Mouse (Mus musculus) hindbrain, embryonic 12.5 days (tissue): ENCODE results near the gene Ttc32. TPM values are rescaled to one million over a fixed set of nuclear protein-coding genes. Genes with fewer than 3 reads are reported as not detected.
A peak's percentile ranks its signal among the peaks of the same experiment; 100 is the strongest.
"Not testable (repeated sequence)": the region's sequence is repeated elsewhere in the genome, so short reads cannot be mapped to it uniquely, and the experiment has no call there.

Source experiments
- ATAC-seq: fragments of 200-750 bp; cut with Nextera tagmentation; 2 replicates; pipeline ENCODE4 v1.8.0; 2017; ENCODE audit warnings: moderate TSS enrichment; ENCODE audit not compliant: low FRiP score
- H3K27ac ChIP-seq: fragments of 300-500 bp; sonication (generic); 2 replicates; pipeline ENCODE4 v1.5.1; 2016; ENCODE audit warnings: mild to moderate bottlenecking
- H3K27me3 ChIP-seq: fragments of 300-500 bp; sonication (generic); 2 replicates; pipeline ENCODE4 v1.6.1; 2016; ENCODE audit warnings: mild to moderate bottlenecking
- H3K36me3 ChIP-seq: fragments of 300-500 bp; sonication (generic); 2 replicates; pipeline ENCODE4 v1.6.1; 2016; ENCODE audit warnings: mild to moderate bottlenecking
- H3K4me1 ChIP-seq: fragments of 300-500 bp; sonication (generic); 2 replicates; pipeline ENCODE4 v1.6.1; 2016
- H3K4me2 ChIP-seq: fragments of 300-500 bp; sonication (generic); replicated peaks from 2 replicates; pipeline ENCODE4 v1.6.1; 2016; ENCODE audit warnings: mild to moderate bottlenecking
- H3K4me3 ChIP-seq: fragments of 300-500 bp; sonication (generic); 2 replicates; pipeline ENCODE4 v1.5.1; 2016; ENCODE audit warnings: mild to moderate bottlenecking
- H3K9ac ChIP-seq: fragments of 300-500 bp; sonication (generic); 2 replicates; pipeline ENCODE4 v1.6.1; 2016; ENCODE audit warnings: mild to moderate bottlenecking, moderate library complexity
- H3K9me3 ChIP-seq: fragments of 300-500 bp; sonication (generic); replicated peaks from 2 replicates; pipeline ENCODE4 v1.6.1; 2016; ENCODE audit warnings: mild to moderate bottlenecking
- WGBS: fragments of 180-500 bp; shearing (Covaris S2); methylation state at CpG from one replicate; pipeline ENCODE4 v1.1.7; 2016; 5-methylcytosine and 5-hydroxymethylcytosine counted together
- polyA plus RNA-seq: library from polyadenylated mRNA; unstranded; fragments of >200 nt; fragmentation: Nextera tagmentation; extraction: Ambion mirVana; gene quantifications from 2 replicates; pipeline ENCODE4 v1.2.1, GENCODE M21; 2016

Gene Ttc32
- polyA plus RNA-seq, 1 experiment from 2014 or later: 13.1 TPM

DNA sequence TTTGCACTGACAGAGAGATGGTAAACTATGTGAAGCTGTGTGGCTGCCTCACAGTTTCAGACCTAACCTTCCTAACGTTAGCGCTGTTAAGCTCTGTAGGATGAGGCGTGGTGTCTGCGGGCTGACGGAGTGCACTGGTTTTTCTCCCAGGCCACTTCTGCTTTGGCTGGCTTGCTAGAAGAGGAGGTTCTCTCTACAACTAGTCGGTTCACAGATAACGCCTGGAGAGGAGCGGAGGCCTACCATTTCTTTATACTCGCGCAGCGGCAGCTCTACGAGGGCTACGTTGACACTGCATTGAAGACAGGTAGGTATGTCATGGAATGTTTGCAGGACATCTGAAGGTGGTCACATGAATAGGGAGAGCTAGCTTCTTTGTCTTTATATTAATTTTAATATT lies 5.1 kb upstream of the Ttc32 start:
- Histone ChIP-seq H3K36me3 (0 out of 2 replicates have a peak, but pooled peaks cover 10% of the 10 kb centered on the region), H3K4me1 (no peaks in the 10 kb centered on the region), H3K27me3 (no peaks in the 10 kb centered on the region), H3K4me3 (no peak overlapping the region), H3K9ac (no peak overlapping the region), H3K27ac (no peak overlapping the region), H3K4me2 (no peak overlapping the region), H3K9me3 (no peaks in the 10 kb centered on the region)
- WGBS: 87% methylated on average over 13 of the region's 13 CpGs
- no peak for ATAC-seq

DNA sequence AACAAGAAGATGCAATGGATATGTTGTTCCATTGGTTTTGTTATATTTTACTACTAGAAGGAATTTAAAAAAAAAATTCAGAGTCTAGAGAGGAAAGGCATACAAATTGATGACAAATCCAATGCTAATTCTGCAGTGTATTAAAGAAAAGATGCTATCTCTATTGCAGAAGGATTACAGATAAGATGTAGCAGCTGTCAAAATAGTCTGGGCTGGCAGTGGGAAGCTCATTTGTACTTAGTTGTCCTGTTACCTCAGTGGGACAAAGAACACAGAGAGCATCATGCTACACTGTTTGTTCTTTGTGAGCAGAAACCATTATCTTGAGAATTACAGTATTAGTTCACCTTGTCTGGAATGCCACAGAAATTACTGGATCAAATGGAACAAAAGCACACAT lies 3.0 kb upstream of the Ttc32 start:
- no peak for ATAC-seq
- Histone ChIP-seq H3K9me3 (no peaks in the 10 kb centered on the region), H3K9ac (no peak overlapping the region), H3K4me1 (peaks cover 7% of the 10 kb centered on the region), H3K4me2 (no peak overlapping the region), H3K27ac (no peak overlapping the region), H3K4me3 (no peak overlapping the region), H3K36me3 (0 out of 2 replicates have a peak, but pooled peaks cover 10% of the 10 kb centered on the region), H3K27me3 (no peaks in the 10 kb centered on the region)

DNA sequence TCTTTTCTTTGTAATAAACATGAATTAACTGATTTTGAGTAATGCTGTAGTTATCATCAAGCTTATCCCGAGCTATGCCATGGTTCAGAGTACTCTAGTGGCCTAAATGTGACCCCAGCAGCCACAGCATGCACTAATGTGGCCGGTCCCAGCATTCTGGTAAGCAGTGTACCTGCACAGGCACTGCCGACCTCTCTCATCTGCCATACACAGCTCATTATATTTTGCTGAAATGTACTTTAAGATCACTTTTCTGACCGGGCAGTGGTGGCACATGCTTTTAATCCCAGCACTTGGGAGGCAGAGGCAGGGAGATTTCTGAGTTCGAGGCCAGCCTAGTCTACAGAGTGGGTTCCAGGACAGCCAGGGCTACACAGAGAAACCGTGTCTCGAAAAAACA lies 981 bp upstream of the Ttc32 start:
- H3K36me3 ChIP-seq: 0 out of 2 replicates have a peak, but pooled peaks cover 10% of the 10 kb centered on the region
- not testable (repeated sequence) for H3K4me2 ChIP-seq, H3K4me1 ChIP-seq, H3K27me3 ChIP-seq, H3K27ac ChIP-seq, H3K4me3 ChIP-seq, H3K9ac ChIP-seq, ATAC-seq, H3K9me3 ChIP-seq
- WGBS: 92% methylated on average over 7 of the region's 7 CpGs

DNA sequence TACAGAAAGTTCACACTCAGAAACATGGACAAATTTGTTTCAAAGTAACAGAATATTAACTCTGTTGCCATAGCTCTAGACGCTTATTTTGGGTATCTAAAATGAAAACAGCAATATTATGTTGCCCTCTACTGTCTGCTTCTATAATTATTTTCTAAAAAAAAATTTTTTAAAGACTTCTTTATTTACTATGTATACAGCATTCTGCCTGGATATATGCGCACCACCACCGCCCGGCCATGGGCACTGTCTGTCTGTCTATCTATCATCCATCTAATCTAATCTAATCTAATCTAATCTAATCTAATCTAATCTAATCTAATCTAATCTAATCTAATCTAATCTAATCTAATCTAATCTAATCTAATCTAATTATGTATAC lies 300 bp upstream of the Ttc32 start:
- H3K9ac ChIP-seq: no peak overlapping the region
- H3K9me3 ChIP-seq: no peaks in the 10 kb centered on the region
- H3K4me1 ChIP-seq: peaks cover 7% of the 10 kb centered on the region
- H3K27ac ChIP-seq: peak overlapping the region; percentile 99
- no peaks in the 10 kb centered on the region for H3K27me3 ChIP-seq
- peak overlapping the region; percentile 71 for H3K4me2 ChIP-seq
- peak overlapping the region; percentile 67 for H3K4me3 ChIP-seq
- 63% methylated on average over 4 of the region's 4 CpGs for WGBS
- ATAC-seq: peak; percentile 66
- 0 out of 2 replicates have a peak, but pooled peaks cover 10% of the 10 kb centered on the region for H3K36me3 ChIP-seq

DNA sequence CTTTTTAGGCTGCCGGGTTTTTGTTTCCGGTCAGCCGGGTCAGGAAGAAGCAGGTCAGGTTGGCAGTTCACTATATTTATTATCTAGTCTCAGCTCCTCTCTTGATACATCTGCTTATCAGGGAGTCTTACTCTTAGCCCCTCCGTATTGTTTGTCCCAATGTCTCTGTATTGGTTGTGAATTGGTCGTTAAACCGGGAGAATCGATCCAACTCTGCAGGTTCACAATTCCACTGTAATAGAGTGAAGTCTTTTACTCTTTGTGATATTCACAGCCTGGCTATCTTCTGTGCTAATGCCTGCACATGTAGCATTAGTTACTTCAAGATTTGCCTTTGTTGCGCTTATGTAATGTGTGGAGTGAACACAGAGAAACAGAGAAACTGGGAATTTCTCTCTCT lies 1.4 kb downstream of the Ttc32 start:
- H3K4me3 ChIP-seq: peak overlapping the region; percentile 67
- no peaks in the 10 kb centered on the region for H3K27me3 ChIP-seq
- H3K27ac ChIP-seq: no peak overlapping the region
- H3K9ac ChIP-seq: peak overlapping the region; percentile 88
- WGBS: 74% methylated on average over 8 of the region's 8 CpGs
- peak overlapping the region; percentile 71 for H3K4me2 ChIP-seq
- no peaks in the 10 kb centered on the region for H3K9me3 ChIP-seq
- H3K36me3 ChIP-seq: 0 out of 2 replicates have a peak, but pooled peaks cover 7% of the 10 kb centered on the region
- H3K4me1 ChIP-seq: peaks cover 7% of the 10 kb centered on the region
- ATAC-seq: no peak

DNA sequence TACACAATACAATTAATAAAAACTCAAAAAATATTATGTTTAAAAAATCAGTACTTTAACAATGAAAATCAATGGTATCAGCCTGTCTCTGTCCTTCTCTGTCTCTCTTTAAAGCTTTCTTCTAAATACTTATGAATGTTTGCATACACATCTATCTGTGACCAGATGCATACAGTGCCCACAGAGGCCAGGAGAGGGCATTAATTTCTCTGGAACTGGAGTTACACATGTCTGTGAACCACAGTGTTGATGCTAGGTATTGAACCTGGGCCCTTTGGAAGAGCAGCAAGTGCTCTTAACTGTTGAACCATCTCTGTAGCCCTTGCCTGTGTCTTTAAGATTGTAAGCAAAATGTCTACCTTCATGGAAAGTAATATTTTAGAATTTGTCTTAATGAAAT lies 3.3 kb downstream of the Ttc32 start:
- Histone ChIP-seq H3K9ac (no peak overlapping the region), H3K4me2 (no peak overlapping the region), H3K9me3 (no peaks in the 10 kb centered on the region), H3K4me1 (peaks cover 7% of the 10 kb centered on the region), H3K27me3 (no peaks in the 10 kb centered on the region), H3K27ac (no peak overlapping the region), H3K36me3 (no peaks in the 10 kb centered on the region), H3K4me3 (no peak overlapping the region)
- ATAC-seq: no peak

DNA sequence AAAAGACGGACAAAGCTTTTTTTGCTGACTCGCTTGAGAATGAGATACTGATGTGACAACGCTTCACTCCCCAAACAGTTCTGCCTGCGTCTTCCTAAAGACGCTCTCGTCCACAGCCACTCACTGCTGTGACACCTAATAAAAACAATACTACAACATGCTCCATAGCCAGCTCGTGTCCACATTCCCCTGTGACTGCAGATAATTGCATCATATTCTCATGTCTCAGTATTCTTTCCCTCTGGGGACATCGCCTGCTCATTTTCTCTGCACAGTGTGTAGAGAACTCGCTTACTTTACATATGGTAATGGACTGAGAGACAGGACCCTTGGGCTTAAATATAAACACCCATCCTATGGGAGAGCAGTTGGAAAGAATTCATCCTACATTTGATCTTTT lies 6.6 kb downstream of the Ttc32 start:
- Histone ChIP-seq H3K4me1 (no peaks in the 10 kb centered on the region; the same call in 1 of the 2 replicates), H3K4me2 (no peak overlapping the region), H3K9me3 (no peaks in the 10 kb centered on the region), H3K4me3 (no peak overlapping the region), H3K9ac (no peak overlapping the region), H3K36me3 (no peaks in the 10 kb centered on the region), H3K27ac (no peak overlapping the region), H3K27me3 (no peaks in the 10 kb centered on the region)
- ATAC-seq: no peak
- WGBS: 79% methylated on average over 9 of the region's 9 CpGs

DNA sequence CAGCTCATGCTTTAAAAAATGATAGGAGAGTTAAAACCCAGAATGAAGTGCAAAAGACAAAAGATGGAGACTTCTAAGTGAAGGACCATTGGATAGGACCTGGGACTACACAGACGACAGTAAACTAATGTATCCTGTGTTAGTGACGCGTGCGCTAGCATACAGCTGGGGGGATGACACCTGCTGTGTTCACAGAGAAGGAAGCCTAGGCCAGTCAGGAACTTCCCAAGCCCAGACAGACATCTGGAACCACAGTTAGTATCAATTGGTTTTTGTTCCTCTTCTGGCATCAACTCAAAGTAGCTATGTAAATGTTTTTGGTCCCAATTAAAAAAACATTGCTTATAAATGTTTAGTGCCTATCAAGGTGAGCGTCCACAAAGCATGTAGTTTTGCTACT lies 10.4 kb downstream of the Ttc32 start:
- 77% methylated on average over 5 of the region's 5 CpGs for WGBS
- Histone ChIP-seq H3K36me3 (0 out of 2 replicates have a peak, but pooled peaks cover 10% of the 10 kb centered on the region), H3K27ac (no peak overlapping the region), H3K4me1 (0 out of 2 replicates have a peak, but pooled peaks cover 2% of the 10 kb centered on the region), H3K4me3 (no peak overlapping the region), H3K27me3 (no peaks in the 10 kb centered on the region), H3K9me3 (no peaks in the 10 kb centered on the region), H3K9ac (no peak overlapping the region), H3K4me2 (no peak overlapping the region)
- no peak for ATAC-seq

DNA sequence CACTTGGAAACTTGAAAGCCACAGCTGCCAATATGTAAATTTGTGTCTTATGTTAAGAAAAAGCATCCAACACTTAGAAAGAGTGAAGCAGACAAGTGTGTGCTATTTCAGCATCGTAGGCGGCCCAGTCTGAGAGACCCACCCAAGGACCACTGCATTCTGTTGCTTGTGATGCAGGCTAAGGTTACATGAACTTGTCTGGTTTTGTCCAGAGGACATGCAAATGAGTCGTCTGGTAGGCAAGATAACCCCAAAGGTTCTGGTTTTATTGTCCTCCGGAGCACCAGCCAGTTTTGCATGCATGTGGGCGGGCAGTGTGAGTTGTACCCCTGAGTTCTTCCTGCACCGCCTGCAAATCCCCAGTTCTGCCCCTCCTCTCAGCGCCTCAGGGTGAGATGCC lies 10.9 kb downstream of the Ttc32 start:
- Histone ChIP-seq H3K27ac (no peak overlapping the region), H3K9me3 (no peaks in the 10 kb centered on the region), H3K4me1 (0 out of 2 replicates have a peak, but pooled peaks cover 2% of the 10 kb centered on the region), H3K27me3 (no peaks in the 10 kb centered on the region), H3K36me3 (0 out of 2 replicates have a peak, but pooled peaks cover 10% of the 10 kb centered on the region), H3K9ac (no peak overlapping the region), H3K4me2 (no peak overlapping the region), H3K4me3 (no peak overlapping the region)
- ATAC-seq: no peak
- WGBS: 79% methylated on average over 7 of the region's 7 CpGs

DNA sequence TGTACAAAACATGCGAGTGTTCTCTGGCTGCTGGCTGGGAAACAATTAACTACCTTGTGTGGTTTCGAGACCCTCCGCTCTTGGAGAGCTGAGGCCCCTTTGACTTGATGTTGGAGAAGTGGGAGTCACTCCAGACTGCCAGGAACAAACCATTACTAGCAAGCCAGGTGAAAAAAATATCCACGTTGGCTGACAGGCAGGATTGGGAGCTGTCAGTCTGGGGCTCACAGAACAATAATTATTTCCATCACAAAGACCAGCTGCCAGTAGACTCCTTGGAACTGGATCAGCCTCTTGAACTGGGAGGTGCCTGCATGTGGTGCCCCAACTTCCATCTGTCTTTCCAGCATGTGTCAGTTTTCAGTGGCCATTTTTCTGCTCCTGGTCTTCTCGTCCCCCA lies 12.5 kb downstream of the Ttc32 start:
- no peaks in the 10 kb centered on the region for H3K27me3 ChIP-seq
- H3K4me3 ChIP-seq: no peak overlapping the region
- no peak for ATAC-seq
- no peak overlapping the region for H3K9ac ChIP-seq
- H3K27ac ChIP-seq: no peak overlapping the region
- 82% methylated on average over 5 of the region's 5 CpGs for WGBS
- 0 out of 2 replicates have a peak, but pooled peaks cover 2% of the 10 kb centered on the region for H3K4me1 ChIP-seq
- H3K4me2 ChIP-seq: no peak overlapping the region
- H3K9me3 ChIP-seq: no peaks in the 10 kb centered on the region
- H3K36me3 ChIP-seq: 0 out of 2 replicates have a peak, but pooled peaks cover 10% of the 10 kb centered on the region

DNA sequence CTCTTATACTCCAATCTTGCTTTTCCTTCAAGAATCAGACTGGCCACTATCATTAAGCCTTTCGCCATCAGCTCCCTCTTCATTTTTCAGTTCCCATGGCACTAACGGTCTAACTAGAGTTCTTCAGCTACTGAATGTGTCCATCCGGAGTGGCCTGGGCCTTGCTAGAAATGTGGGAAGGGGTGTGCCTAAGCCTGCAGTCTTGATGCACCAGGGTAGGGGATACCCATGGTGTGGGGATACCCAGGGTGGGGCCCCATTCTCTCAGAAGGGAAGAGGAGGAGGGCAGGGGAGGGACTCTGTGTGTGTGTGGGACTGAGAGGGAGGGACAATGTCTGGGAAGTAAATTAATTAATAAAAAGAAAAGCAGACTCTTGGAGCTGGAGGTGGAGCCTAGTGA lies 13.0 kb downstream of the Ttc32 start:
- Histone ChIP-seq H3K4me3 (no peak overlapping the region), H3K9me3 (no peaks in the 10 kb centered on the region), H3K4me1 (0 out of 2 replicates have a peak, but pooled peaks cover 2% of the 10 kb centered on the region), H3K36me3 (0 out of 2 replicates have a peak, but pooled peaks cover 10% of the 10 kb centered on the region), H3K27ac (no peak overlapping the region), H3K4me2 (no peak overlapping the region), H3K27me3 (no peaks in the 10 kb centered on the region), H3K9ac (no peak overlapping the region)
- no peak for ATAC-seq
- WGBS: 91% methylated on average over 3 of the region's 3 CpGs

DNA sequence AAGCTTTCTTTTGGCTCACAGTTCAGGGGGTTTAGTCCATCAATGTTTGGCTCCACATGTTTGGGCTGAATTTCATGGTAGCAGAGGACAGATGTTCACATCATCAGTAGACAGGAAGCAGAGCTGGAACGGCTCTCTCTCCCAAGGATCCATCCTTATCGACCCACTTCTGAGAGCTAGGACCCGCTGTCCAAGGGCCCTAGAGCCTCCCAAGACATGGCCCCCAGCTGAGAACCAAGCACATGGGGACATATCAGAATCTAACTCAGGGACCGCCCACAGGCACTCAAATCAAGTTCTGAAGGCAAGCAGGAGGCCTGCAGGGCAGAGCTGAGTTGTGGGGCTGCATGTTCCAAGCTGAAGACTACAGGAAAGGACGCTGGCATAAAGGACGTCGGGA lies 14.9 kb downstream of the Ttc32 start:
- no peak for ATAC-seq
- WGBS: 93% methylated on average over 7 of the region's 7 CpGs
- Histone ChIP-seq H3K9me3 (no peaks in the 10 kb centered on the region), H3K9ac (no peak overlapping the region), H3K4me3 (no peak overlapping the region), H3K4me1 (0 out of 2 replicates have a peak, but pooled peaks cover 2% of the 10 kb centered on the region), H3K4me2 (no peak overlapping the region), H3K27ac (no peak overlapping the region), H3K36me3 (0 out of 2 replicates have a peak, but pooled peaks cover 10% of the 10 kb centered on the region), H3K27me3 (no peaks in the 10 kb centered on the region)

DNA sequence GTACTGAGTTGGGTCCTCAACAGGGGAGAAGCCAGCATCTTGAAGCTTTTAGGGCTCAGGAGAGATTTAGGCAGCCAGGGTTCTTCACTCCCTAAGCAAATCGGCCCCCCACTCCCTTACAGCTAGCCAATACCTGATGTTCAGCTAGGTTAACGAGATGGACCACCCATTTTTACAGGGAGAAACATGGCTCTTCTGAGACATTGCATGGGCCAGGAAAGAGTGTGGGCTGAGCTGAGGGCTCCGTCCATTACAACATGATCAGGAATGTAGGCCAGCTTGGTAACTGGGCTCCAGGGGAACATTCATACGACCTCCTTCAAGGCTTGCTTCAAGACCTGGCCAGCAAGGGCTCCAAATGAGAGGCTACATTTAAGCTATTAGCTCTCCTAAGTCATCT lies 16.9 kb downstream of the Ttc32 start:
- no peak for ATAC-seq
- Histone ChIP-seq H3K4me3 (no peak overlapping the region), H3K9ac (no peak overlapping the region), H3K27ac (no peak overlapping the region), H3K9me3 (no peaks in the 10 kb centered on the region), H3K27me3 (no peaks in the 10 kb centered on the region), H3K4me2 (no peak overlapping the region), H3K36me3 (0 out of 2 replicates have a peak, but pooled peaks cover 9% of the 10 kb centered on the region), H3K4me1 (0 out of 2 replicates have a peak, but pooled peaks cover 2% of the 10 kb centered on the region)
- WGBS: 87% methylated on average over 4 of the region's 4 CpGs
